Mouse (Mus musculus): Measurements from ENCODE around the gene Nbea.

DNA sequence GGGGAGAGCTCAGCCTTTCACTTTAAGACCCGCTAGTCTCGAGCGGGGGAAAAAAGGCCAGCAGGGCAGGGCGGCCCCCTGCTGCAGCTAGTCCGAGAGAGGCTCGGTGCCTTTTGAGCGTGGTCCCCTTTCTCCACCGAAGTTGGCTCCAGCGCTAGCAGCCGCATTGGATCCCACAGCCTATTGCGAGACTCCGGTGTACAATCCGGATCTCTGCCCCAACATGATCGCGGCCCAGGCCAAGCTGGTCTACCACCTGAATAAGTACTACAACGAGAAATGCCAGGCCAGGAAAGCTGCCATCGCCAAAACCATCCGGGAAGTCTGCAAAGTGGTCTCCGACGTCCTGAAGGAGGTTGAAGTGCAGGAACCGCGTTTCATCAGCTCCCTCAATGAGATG is 400.7 kb downstream of the Nbea start:
- TF ChIP-seq CTCF (IDR thresholded peaks at IDR 0.05; ENCODE audit: low read depth): no peak
- no peak for TF ChIP-seq EP300 (IDR thresholded peaks at IDR 0.05; ENCODE audit: low read depth)

Data from heart, postnatal 0 days (tissue).